27 mouse cellular contexts compared by ENCODE assay signal in genomic region chr15:25728501-25728900, GRCm38 (mm10).
DNase-seq lines count a peak whose midpoint lies in the region; TF ChIP-seq lines count a peak whose summit lies in the region.
"Had no signal": no experiment of that assay in that cellular context is flagged by ENCODE, and none has a peak within 500 bp of the region (broad histone marks: within the 10 kb centered on the region; RNA-seq: fewer than 3 reads in every experiment).

No protein-coding gene starts in this region.

- H3K27ac ChIP-seq in testis, adult 2 months (ENCODE audit: control insufficient read depth, insufficient read depth, low read depth, low read length): peak overlapping the region; percentile 30; the same call in 1 of the 2 replicates
- H3K27ac ChIP-seq in layer of hippocampus, adult 2 months: no peak overlapping the region
- H3K27ac ChIP-seq: embryonic facial prominence, embryonic 10.5 days; embryonic facial prominence, embryonic 13.5 days; forebrain, embryonic 12.5 days; forebrain, embryonic 15.5 days; heart, embryonic 15.5 days; hindbrain, embryonic 10.5 days; hindbrain, embryonic 13.5 days; intestine, embryonic 15.5 days had no signal

- no peaks in the 10 kb centered on the region for H3K36me3 ChIP-seq in testis, adult 2 months (ENCODE audit: control insufficient read depth, insufficient read depth, low read length)
- H3K36me3 ChIP-seq: forebrain, embryonic 12.5 days; forebrain, embryonic 15.5 days; heart, embryonic 12.5 days; heart, embryonic 15.5 days; hindbrain, embryonic 13.5 days had no signal

- no peak for TF ChIP-seq POLR2A in testis, adult 2 months (IDR thresholded peaks at IDR 0.05; ENCODE audit: control insufficient read depth, low read depth, low read length)

- H3K4me1 ChIP-seq in testis, adult 2 months (ENCODE audit: control insufficient read depth, insufficient read depth, low read length): no peaks in the 10 kb centered on the region

- no peak overlapping the region for H3K4me3 ChIP-seq in testis, adult 2 months (ENCODE audit: control insufficient read depth, low read depth, low read length)
- H3K4me3 ChIP-seq in layer of hippocampus, adult 2 months: no peak overlapping the region
- H3K4me3 ChIP-seq: embryonic facial prominence, embryonic 10.5 days; embryonic facial prominence, embryonic 13.5 days; erythroblast, embryonic 14.5 days; forebrain, embryonic 12.5 days; forebrain, embryonic 15.5 days; heart, embryonic 12.5 days; heart, embryonic 15.5 days; hindbrain, embryonic 10.5 days; hindbrain, embryonic 13.5 days; intestine, embryonic 15.5 days had no signal

- H3K27me3 ChIP-seq in testis, adult 2 months (ENCODE audit: control insufficient read depth, insufficient read depth, low read length): no peaks in the 10 kb centered on the region
- H3K27me3 ChIP-seq: embryonic facial prominence, embryonic 13.5 days; forebrain, embryonic 12.5 days; forebrain, embryonic 15.5 days; heart, embryonic 12.5 days; heart, embryonic 15.5 days; hindbrain, embryonic 13.5 days; intestine, embryonic 15.5 days had no signal

- no peak for TF ChIP-seq CTCF in testis, adult 2 months (IDR thresholded peaks at IDR 0.05; ENCODE audit: control insufficient read depth, insufficient read depth, insufficient replicate concordance, low read depth, low read length)
- TF ChIP-seq CTCF in layer of hippocampus, adult 2 months (conservative IDR thresholded peaks at IDR 0.05): no peak

- DNase-seq in adrenal gland, postnatal 10 days: peak; percentile 35
- no peak for DNase-seq in adrenal gland, postnatal 4 days (ENCODE audit: low spot score in 2 of 2)
- no peak for DNase-seq in testis, postnatal 14 days (ENCODE audit: low spot score)
- DNase-seq in ES-CJ7 (ENCODE audit: low read depth, low spot score): peak; percentile 68
- DNase-seq in adrenal gland, postnatal 36 days: peak; percentile 47 to 65
- no peak for DNase-seq in kidney, adult 11 months
- DNase-seq in layer of hippocampus, adult 2 months (ENCODE audit: low spot score in 2 of 2): no peak
- DNase-seq: cerebellum, adult 11 months; cerebellum, adult 2 months; cerebellum, adult 9-11 months; cerebellum, postnatal 36 days; embryo, embryonic 11 days; gastrocnemius, postnatal 10 days; heart, adult 11 months; kidney, adult 18-20 months; kidney, adult 9 months had no signal

Comparison
In these comparisons a context has a peak if more than half of its experiments do, and no peak if none do; other contexts are left out.
1. DNase-seq: peak in adrenal gland, postnatal 10 days (single experiment), ES-CJ7 (single experiment) and adrenal gland, postnatal 36 days (2 of 2); none in adrenal gland, postnatal 4 days (0 of 2), testis, postnatal 14 days (single experiment), kidney, adult 11 months (single experiment) and layer of hippocampus, adult 2 months (0 of 2).